Mouse (Mus musculus) T-cell, adult 2 months (primary cell): Measurements from ENCODE around the gene Jak3.
"Not testable (repeated sequence)": the region's sequence is repeated elsewhere in the genome, so short reads cannot be mapped to it uniquely, and the experiment has no call there.

Experiments used
- DNase-seq: peaks from one replicate; pipeline ENCODE4 v3.0.0; 2022; ENCODE audit warnings: low spot score

Gene Jak3

GRCm38 (mm10) chr8:71687616-71688015 is 11.5 kb downstream of the Jak3 start:
- DNase-seq = no peak

- DNase-seq = no peak
Observed at GRCm38 (mm10) chr8:71689028-71689427, 12.9 kb downstream of the Jak3 start, which contains the start of gene Insl3. TSS of gene Insl3 (plus strand) at chr8:71689214.

- DNase-seq = peak; percentile 83
Observed at GRCm38 (mm10) chr8:71692509-71692908, 16.4 kb downstream of the Jak3 start.

GRCm38 (mm10) chr8:71693166-71694041 is 17.3 kb downstream of the Jak3 start:
- DNase-seq = peak; percentile 29

DNA sequence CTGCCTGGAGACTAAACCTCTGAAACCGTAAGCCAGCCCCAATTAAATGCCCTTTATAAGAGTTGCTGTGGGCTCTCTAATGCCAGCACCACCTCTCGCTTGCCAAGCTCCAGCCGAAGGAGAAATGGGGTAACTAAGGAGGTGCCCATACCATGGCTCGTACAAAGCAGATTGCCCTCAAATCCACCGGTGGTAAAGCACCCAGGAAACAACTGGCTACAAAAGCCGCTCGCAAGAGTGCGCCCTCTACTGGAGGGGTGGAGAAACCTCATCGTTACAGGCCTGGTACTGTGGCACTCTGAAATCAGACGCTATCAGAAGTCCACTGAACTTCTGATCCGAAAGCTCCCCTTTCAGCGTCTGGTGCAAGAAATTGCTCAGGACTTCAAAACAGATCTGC is 19.4 kb downstream of the Jak3 start:
- peak; percentile 23 for DNase-seq

DNA sequence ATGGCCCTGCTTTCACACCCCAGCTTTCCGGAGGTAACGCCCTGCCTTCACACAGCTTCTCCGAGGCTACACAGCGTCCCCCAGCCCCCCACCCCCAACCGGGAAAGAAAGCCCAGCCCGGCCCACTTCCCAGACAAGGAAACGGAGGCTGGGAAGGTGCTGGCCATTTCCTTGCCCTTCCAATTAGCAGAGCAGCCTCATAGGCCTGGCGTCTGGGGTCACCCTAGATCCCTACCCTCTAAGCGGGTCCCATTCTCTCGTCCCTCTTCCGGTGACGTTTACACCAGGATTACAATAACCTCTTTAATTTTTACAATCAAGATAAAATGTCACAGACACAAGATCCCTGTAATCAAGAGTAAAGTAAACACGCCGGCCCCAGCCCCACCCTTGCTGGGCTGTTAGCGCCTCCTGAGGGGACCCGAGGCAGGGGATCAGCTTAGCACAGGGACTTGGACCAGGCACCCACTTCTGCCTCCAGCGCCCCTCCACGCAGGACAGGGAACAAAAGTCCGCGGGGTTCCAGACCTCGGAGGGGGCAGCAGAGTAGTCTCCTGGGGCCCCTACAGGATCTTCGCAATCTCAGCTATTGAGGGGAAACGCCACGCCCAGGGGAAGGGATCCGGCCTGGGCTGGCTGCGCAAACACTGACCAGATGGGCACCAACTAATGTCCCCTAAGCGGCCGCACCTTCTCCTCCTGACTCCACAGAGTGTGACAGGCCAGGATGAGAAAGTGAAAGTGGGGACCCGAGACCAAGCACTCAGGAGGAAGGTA is 24.6 kb downstream of the Jak3 start:
- DNase-seq = no peak

- DNase-seq = no peak
Observed at GRCm38 (mm10) chr8:71701414-71702086, 25.5 kb downstream of the Jak3 start, which contains the start of gene B3gnt3. TSS of gene B3gnt3 (minus strand) at chr8:71701789.

- peak; percentile 20 for DNase-seq
Observed at GRCm38 (mm10) chr8:71702087-71702432, 26.0 kb downstream of the Jak3 start.

- DNase-seq = no peak
Observed at GRCm38 (mm10) chr8:71702923-71703322, 26.8 kb downstream of the Jak3 start.

DNA sequence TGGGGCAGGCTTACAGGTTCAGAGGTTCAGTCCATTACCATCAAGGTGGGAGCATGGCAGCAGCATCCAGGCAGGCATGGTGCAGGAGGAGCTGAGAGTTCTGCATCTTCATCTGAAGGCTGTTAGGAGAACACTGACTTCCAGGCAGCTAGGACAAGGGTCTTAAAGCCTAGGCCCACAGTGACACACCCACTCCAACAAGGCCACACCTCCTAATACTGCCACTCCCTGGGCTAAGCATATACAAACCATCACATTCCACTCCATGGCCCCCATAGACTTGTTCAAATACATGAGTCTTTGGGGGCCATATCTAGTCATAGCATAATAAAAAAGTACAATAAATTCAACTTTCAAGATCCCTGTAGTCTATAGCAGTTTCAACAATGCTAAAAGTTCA is 27.3 kb downstream of the Jak3 start:
- not testable (repeated sequence) for DNase-seq

- DNase-seq = peak; percentile 65
Observed at GRCm38 (mm10) chr8:71707874-71708273, 31.8 kb downstream of the Jak3 start.

DNA sequence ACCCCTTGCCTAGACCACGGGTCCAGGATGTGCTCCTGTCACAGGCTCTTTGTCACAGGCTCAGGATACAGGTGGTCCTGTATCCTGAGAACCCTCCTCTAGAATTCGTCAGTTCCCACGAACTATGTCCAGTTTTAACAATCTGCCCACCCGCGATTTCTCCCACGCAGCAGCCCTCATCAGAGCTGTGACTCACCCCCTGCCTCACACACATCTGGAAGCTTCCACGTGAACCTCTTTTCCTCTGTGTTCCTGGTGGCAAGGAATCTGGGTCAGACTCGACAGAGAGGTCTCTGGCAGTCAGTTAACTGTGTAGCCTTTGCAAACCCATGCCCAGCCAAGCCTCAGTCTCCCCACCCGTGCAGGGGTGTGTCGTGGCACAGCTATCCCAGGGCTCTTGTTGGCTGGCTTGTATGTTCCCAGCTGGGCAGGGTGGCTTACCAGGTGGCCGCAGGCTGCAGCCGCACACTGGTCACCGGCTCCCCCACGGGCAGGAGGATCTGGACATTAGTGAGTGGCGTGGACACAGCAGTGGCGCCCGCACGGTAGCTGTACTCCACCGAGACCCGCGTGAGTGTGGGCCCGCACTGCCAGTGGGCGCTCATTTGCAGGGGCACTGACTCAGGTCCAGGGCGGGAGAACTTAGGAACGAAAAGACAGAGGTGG is 33.2 kb downstream of the Jak3 start:
- DNase-seq = no peak

DNA sequence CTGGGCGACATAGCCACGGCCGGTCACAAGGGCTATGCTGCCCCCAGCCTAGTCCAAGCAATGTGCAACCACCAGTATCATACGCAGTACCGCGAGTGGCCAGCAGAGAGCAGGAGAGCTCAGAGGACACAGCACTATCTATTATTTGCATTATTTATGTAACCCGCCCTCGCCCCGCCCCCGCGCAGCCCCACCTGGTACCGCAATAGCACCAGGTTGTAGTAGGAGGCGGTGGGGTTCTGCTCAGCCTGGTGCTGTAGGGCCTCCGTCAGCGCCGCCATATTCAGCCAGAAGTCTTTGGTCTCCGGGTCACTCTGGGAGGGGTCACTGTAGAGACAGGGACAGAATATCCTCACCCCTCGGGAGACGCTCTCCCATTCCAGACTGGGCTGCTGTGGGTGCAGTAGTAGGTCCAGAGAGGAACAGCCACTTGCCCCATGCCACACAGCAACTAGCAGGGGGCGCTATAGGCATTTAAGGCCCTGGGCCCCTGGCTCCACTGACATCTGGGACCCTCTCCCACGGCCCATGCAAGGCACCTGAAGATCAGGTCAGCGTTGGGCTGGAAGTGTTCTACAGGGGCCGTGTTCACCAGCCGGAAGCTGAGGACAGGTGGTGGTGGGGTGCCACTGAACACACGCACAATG is 33.8 kb downstream of the Jak3 start:
- peak; percentile 55 for DNase-seq

GRCm38 (mm10) chr8:71711574-71711973 is 35.5 kb downstream of the Jak3 start:
- DNase-seq = no peak

DNA sequence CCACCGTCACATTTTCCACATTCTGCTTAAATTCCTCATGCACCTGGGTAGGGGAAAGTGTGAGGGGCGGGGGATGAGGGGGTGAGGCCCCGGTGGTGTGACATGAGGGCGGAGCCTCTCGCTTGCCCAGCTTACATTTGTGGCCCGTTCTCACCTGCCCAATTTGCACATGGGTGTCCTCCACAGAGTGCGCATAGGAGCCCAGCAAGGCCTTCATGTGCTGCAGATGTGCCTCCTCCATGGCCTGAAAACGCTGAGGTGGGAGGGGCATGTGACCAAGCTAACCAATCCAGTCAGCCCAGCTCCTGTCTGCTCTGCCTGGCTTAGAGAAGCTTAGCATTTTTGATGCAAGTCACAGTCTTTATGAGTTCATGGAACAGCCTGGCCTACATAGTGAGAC is 39.4 kb downstream of the Jak3 start:
- DNase-seq = no peak

DNA sequence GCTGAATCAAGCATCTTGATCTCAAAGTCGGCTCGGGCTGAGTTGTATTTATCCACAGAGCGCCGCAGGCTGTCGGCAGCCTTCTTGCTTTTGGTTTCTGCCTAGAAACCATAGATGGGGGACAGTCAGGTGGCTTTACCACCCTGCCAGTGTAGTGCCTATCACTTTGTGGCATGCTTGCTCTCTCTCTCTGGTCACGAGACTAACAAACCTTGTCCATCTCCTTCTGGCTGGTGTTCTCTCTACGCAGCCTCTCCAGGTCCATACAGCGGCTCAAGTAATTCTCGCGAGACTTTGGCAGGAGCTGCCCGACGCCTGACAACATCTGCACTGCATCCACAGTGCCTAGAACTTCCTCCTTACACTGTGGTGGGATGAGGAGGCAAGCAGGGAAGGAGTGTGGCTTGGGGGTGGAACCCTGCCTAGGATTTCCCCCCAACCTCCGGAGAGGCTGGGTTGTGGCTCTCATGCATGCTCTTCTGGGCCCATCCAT is 40.5 kb downstream of the Jak3 start:
- no peak for DNase-seq

DNA sequence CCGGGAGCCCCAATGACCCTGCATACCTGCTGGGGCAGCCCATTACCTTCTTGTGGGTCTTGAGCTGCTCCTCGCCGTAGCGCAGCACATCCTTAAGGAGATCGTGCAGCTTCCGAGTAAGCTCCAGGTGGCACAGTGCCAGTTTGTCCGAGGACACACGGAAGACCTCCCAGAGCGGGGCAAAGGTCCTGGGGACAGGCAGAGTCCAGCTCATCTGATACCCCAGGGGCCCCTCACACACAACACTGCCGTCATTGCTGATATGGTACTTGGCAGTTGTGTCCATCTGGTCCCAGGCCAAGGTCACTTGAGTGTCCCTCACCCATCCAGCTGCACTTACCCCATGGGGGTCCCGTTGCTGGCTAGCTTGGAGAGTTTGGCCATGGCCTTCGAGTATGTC is 41.0 kb downstream of the Jak3 start:
- no peak for DNase-seq

DNA sequence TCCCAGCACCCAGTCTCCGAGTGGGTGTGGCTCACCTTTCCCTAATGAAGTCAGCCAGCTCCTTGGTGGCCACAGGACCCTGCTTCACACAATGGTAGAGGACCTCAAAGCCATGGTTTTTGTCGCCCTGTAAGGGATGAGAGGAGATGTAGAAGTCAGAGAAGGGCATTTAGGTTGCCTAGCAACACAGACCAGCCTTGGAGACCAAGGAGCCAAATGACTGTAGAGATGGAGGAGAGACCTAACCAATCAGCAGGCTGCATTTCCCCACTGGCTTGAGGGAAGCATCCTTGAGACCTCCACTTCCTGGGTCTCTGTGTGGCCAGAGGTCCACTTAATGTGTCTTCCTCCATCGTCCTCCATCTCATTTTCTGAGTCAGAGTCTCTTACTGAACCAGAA is 42.2 kb downstream of the Jak3 start:
- DNase-seq = no peak

GRCm38 (mm10) chr8:71719218-71719617 is 43.1 kb downstream of the Jak3 start:
- no peak for DNase-seq

DNA sequence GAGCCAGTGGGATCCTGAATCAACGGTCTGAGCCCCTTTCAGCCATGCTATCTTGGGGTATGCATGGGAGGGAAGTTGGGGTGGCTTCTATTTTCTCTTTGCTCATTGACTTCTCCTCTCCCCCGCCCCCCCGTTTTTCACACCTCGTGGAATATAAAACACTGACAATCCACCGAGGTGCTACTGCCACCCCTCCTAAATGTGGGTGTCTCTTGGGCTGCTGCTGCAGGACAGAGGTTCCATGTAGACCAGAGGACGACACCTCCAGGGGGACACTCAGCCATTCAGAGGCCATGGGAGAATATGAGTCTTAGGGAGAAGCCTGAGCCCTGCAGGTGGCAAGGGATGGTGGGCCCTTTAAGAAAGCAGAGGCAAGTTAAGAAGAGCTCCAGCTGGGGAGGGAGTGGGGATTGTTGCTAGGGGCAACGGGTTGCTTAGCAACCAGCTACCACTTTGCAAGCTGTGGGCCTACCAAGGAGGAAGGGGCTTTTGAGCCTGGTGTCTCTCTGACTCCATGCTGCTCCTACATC is 43.9 kb downstream of the Jak3 start:
- DNase-seq = no peak

DNA sequence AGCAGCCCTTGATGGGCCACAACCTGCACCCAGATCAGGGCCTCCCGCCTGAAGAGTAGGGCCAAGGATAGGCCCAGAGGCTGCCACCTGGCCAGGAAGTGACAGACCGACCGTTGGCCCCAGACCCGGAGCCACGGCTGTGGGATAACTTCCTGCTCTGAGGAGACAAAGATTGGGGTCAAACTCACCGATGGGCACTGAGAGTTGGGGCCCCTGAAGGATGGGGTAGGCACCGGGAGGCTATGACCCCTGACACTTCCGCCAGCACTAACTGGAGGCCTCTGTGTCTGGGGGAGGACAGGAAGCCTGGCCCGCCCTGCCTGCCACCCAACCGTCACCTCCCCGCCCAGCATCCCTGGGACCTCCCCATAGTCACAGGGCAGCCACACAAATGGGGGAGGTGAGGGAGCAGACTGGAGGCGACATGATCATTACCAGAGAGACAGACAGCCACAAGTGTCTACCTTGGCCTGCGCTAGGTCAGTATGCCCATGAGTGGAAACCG is 47.0 kb downstream of the Jak3 start:
- DNase-seq = peak; percentile 86
